Mouse (Mus musculus) neural tube, embryonic 14.5 days (tissue): ENCODE measurements around the gene Tymp. TPM values are rescaled to one million over a fixed set of nuclear protein-coding genes. Genes with fewer than 3 reads are reported as not detected.

Source experiments
- ATAC-seq: fragments of 200-750 bp; cut with Nextera tagmentation; 2 replicates; pipeline ENCODE4 v1.8.0; 2017; ENCODE audit warnings: low read depth, mild to moderate bottlenecking, moderate TSS enrichment, moderate library complexity
- H3K27ac ChIP-seq: fragments of 300-500 bp; sonication (generic); 2 replicates; pipeline ENCODE4 v1.5.1; 2014; ENCODE audit warnings: low read depth, mild to moderate bottlenecking, control low read depth, low read length, moderate library complexity, mixed read lengths
- H3K27me3 ChIP-seq: fragments of 300-500 bp; sonication (generic); 2 replicates; pipeline ENCODE4 v1.6.1; 2014; ENCODE audit warnings: low read length; ENCODE audit not compliant: control insufficient read depth, insufficient read depth
- H3K36me3 ChIP-seq: fragments of 300-500 bp; sonication (generic); 2 replicates; pipeline ENCODE4 v1.6.1; 2014; ENCODE audit warnings: low read length, mixed read lengths; ENCODE audit not compliant: control insufficient read depth, insufficient read depth
- H3K4me1 ChIP-seq: fragments of 300-500 bp; sonication (generic); 2 replicates; pipeline ENCODE4 v1.6.1; 2014; ENCODE audit warnings: low read length; ENCODE audit not compliant: control insufficient read depth, insufficient read depth
- H3K4me2 ChIP-seq: fragments of 300-500 bp; sonication (generic); 2 replicates; pipeline ENCODE4 v1.6.1; 2014; ENCODE audit warnings: mild to moderate bottlenecking, low read depth, low read length, control low read depth
- H3K4me3 ChIP-seq: fragments of 300-500 bp; sonication (generic); 2 replicates; pipeline ENCODE4 v1.5.1; 2014; ENCODE audit warnings: low read depth, low read length, control low read depth, mixed read lengths
- H3K9ac ChIP-seq: fragments of 300-500 bp; sonication (generic); replicated peaks from 2 replicates; pipeline ENCODE4 v1.6.1; 2014; ENCODE audit warnings: low read depth, mild to moderate bottlenecking, control low read depth, low read length, mixed read lengths
- H3K9me3 ChIP-seq: fragments of 300-500 bp; sonication (generic); 2 replicates; pipeline ENCODE4 v1.6.1; 2016; ENCODE audit warnings: low read length; ENCODE audit not compliant: control insufficient read depth
- WGBS: fragments of 180-500 bp; shearing (Covaris S2); extraction: QIAGEN DNeasy Blood & Tissue Kit; methylation state at CpG from one replicate; pipeline ENCODE4 v1.1.7; 2014; 5-methylcytosine and 5-hydroxymethylcytosine counted together
- polyA plus RNA-seq: library from polyadenylated mRNA; unstranded; fragments of >200 nt; fragmentation: Nextera tagmentation; extraction: Ambion mirVana; gene quantifications from 2 replicates; pipeline ENCODE4 v1.2.1, GENCODE M21; 2014

The Tymp gene
- polyA plus RNA-seq, 1 experiment from 2014 or later, result 3.7 TPM

GRCm38 (mm10) chr15:89363051-89363450 is 13.8 kb downstream of the Tymp start:
- H3K4me3 ChIP-seq, result no peak overlapping the region
- no peaks in the 10 kb centered on the region for H3K4me1 ChIP-seq
- no peak overlapping the region for H3K27ac ChIP-seq
- H3K27me3 ChIP-seq, result no peaks in the 10 kb centered on the region
- no peak for ATAC-seq
- no peaks in the 10 kb centered on the region for H3K9me3 ChIP-seq
- no peak overlapping the region for H3K4me2 ChIP-seq
- H3K9ac ChIP-seq, result no peak overlapping the region
- WGBS, result 95% methylated on average over 7 of the region's 7 CpGs
- peaks cover 56% of the 10 kb centered on the region for H3K36me3 ChIP-seq

GRCm38 (mm10) chr15:89358784-89359183 is 18.1 kb downstream of the Tymp start:
- no peak overlapping the region for H3K4me2 ChIP-seq
- no peaks in the 10 kb centered on the region for H3K27me3 ChIP-seq

GRCm38 (mm10) chr15:89356372-89356771 is 20.5 kb downstream of the Tymp start:
- Histone ChIP-seq H3K4me3 (peak overlapping the region; percentile 78), H3K27ac (peak overlapping the region; percentile 85), H3K4me2 (peak overlapping the region; percentile 76), H3K4me1 (peaks cover 8% of the 10 kb centered on the region; the same call in 1 of the 2 replicates), H3K9me3 (no peaks in the 10 kb centered on the region), H3K9ac (peak overlapping the region; percentile 72), H3K36me3 (peaks cover 19% of the 10 kb centered on the region), H3K27me3 (no peaks in the 10 kb centered on the region)
- ATAC-seq, result peak; percentile 50; the same call in 1 of the 2 replicates
- under 1% methylated on average over 15 of the region's 15 CpGs for WGBS

More at GRCm38 (mm10) chr15:89358784-89359183, 18.1 kb downstream of the Tymp start:
- Histone ChIP-seq H3K4me3 (no peak overlapping the region), H3K4me1 (peaks cover 8% of the 10 kb centered on the region; the same call in 1 of the 2 replicates), H3K9me3 (no peaks in the 10 kb centered on the region), H3K27ac (no peak overlapping the region), H3K9ac (no peak overlapping the region), H3K36me3 (peaks cover 15% of the 10 kb centered on the region)
- no peak for ATAC-seq
- WGBS, result 87% methylated on average over 3 of the region's 3 CpGs

- H3K4me2 ChIP-seq, result peak within 1 kb of the TSS; percentile 79
- no peaks in the 10 kb centered on the region for H3K27me3 ChIP-seq
- 0% methylated on average over 64 of the region's 64 CpGs for WGBS
- H3K36me3 ChIP-seq, result peaks cover 24% of the 10 kb centered on the region
- H3K4me1 ChIP-seq, result peaks cover 8% of the 10 kb centered on the region; the same call in 1 of the 2 replicates
- peak within 1 kb of the TSS; percentile 72 for H3K9ac ChIP-seq
- peak within 1 kb of the TSS; percentile 78 for H3K4me3 ChIP-seq
- H3K9me3 ChIP-seq, result no peaks in the 10 kb centered on the region
- peak within 1 kb of the TSS; percentile 85 for H3K27ac ChIP-seq
- ATAC-seq, result peak; percentile 91
These were observed 21.3 kb downstream of the Tymp start, which contains the start of the genes Lmf2 and Ncaph2 for GRCm38 (mm10) chr15:89355241-89356187. Gene Lmf2 (minus strand): TSS chr15:89355659. Gene Ncaph2 (plus strand): TSS chr15:89355719.

- Histone ChIP-seq H3K9me3 (no peaks in the 10 kb centered on the region), H3K9ac (peak overlapping the region; percentile 72; the same call in 1 of the 2 replicates), H3K4me1 (peaks cover 8% of the 10 kb centered on the region; the same call in 1 of the 2 replicates), H3K4me3 (peak overlapping the region; percentile 78), H3K36me3 (peaks cover 21% of the 10 kb centered on the region), H3K4me2 (peak overlapping the region; percentile 79), H3K27ac (no peak overlapping the region), H3K27me3 (no peaks in the 10 kb centered on the region)
- 83% methylated on average over 7 of the region's 7 CpGs for WGBS
- 0 out of 2 replicates have a peak, but pooled peaks have one; percentile 9 for ATAC-seq
These were observed 22.4 kb downstream of the Tymp start for GRCm38 (mm10) chr15:89354455-89354854.

GRCm38 (mm10) chr15:89353837-89354236 is 23.0 kb downstream of the Tymp start:
- Histone ChIP-seq H3K9ac (no peak overlapping the region), H3K27me3 (no peaks in the 10 kb centered on the region), H3K4me2 (peak overlapping the region; percentile 79; the same call in 1 of the 2 replicates), H3K9me3 (no peaks in the 10 kb centered on the region), H3K36me3 (peaks cover 21% of the 10 kb centered on the region), H3K27ac (no peak overlapping the region), H3K4me3 (no peak overlapping the region), H3K4me1 (peaks cover 8% of the 10 kb centered on the region; the same call in 1 of the 2 replicates)
- no peak for ATAC-seq
- 93% methylated on average over 16 of the region's 16 CpGs for whole genome bisulfite sequencing

GRCm38 (mm10) chr15:89352795-89353194 is 24.0 kb downstream of the Tymp start:
- Histone ChIP-seq H3K9ac (no peak overlapping the region), H3K36me3 (peaks cover 21% of the 10 kb centered on the region), H3K4me1 (peaks cover 8% of the 10 kb centered on the region; the same call in 1 of the 2 replicates), H3K9me3 (no peaks in the 10 kb centered on the region), H3K27me3 (no peaks in the 10 kb centered on the region), H3K4me2 (no peak overlapping the region), H3K4me3 (no peak overlapping the region), H3K27ac (no peak overlapping the region)
- no peak for ATAC-seq
- WGBS, result 94% methylated on average over 12 of the region's 12 CpGs

- no peak overlapping the region for H3K27ac ChIP-seq
- no peak for ATAC-seq
- peaks cover 8% of the 10 kb centered on the region; the same call in 1 of the 2 replicates for H3K4me1 ChIP-seq
These were observed 24.8 kb downstream of the Tymp start for GRCm38 (mm10) chr15:89352054-89352453.

GRCm38 (mm10) chr15:89351302-89351701 is 25.5 kb downstream of the Tymp start:
- Histone ChIP-seq H3K4me1 (peaks cover 8% of the 10 kb centered on the region; the same call in 1 of the 2 replicates), H3K27me3 (no peaks in the 10 kb centered on the region), H3K4me3 (no peak overlapping the region), H3K27ac (no peak overlapping the region), H3K9me3 (no peaks in the 10 kb centered on the region), H3K4me2 (no peak overlapping the region), H3K36me3 (peaks cover 21% of the 10 kb centered on the region), H3K9ac (no peak overlapping the region)
- 94% methylated on average over 15 of the region's 15 CpGs for WGBS
- ATAC-seq, result no peak

More at GRCm38 (mm10) chr15:89352054-89352453, 24.8 kb downstream of the Tymp start:
- H3K4me2 ChIP-seq, result no peak overlapping the region
- no peak overlapping the region for H3K4me3 ChIP-seq
- no peak overlapping the region for H3K9ac ChIP-seq
- H3K27me3 ChIP-seq, result no peaks in the 10 kb centered on the region
- WGBS, result 95% methylated on average over 14 of the region's 14 CpGs
- H3K9me3 ChIP-seq, result no peaks in the 10 kb centered on the region
- H3K36me3 ChIP-seq, result peaks cover 21% of the 10 kb centered on the region
